Mouse (Mus musculus) midbrain, postnatal 0 days (tissue): ENCODE results near the gene Pigt. TPM values are rescaled to one million over a fixed set of nuclear protein-coding genes. Genes with fewer than 3 reads are reported as not detected.

Experiments
- ATAC-seq: fragments of 200-750 bp; cut with Nextera tagmentation; 2 replicates; pipeline ENCODE4 v1.8.0; 2017; ENCODE audit warnings: moderate number of reproducible peaks, mild to moderate bottlenecking, moderate TSS enrichment, moderate library complexity; ENCODE audit not compliant: low FRiP score
- DNase-seq: peaks from one replicate; pipeline ENCODE4 v3.0.0-alpha.2; 2015; ENCODE audit warnings: low spot score
- H3K27ac ChIP-seq: fragments of 300-500 bp; sonication (generic); 2 replicates; pipeline ENCODE4 v1.5.1; 2014; ENCODE audit warnings: low read depth, mild to moderate bottlenecking, low read length, mixed read lengths
- H3K27me3 ChIP-seq: fragments of 300-500 bp; sonication (generic); 2 replicates; pipeline ENCODE4 v1.6.1; 2014; ENCODE audit warnings: low read length, control low read depth, mixed read lengths; ENCODE audit not compliant: insufficient read depth
- H3K36me3 ChIP-seq: fragments of 300-500 bp; sonication (generic); 2 replicates; pipeline ENCODE4 v1.6.1; 2014; ENCODE audit warnings: low read length, control low read depth, mixed read lengths; ENCODE audit not compliant: insufficient read depth
- H3K4me1 ChIP-seq: fragments of 300-500 bp; sonication (generic); 2 replicates; pipeline ENCODE4 v1.6.1; 2014; ENCODE audit warnings: mild to moderate bottlenecking, control low read depth, antibody characterized with exemption, low read length, mixed read lengths; ENCODE audit not compliant: insufficient read depth
- H3K4me2 ChIP-seq: fragments of 300-500 bp; sonication (generic); 2 replicates; pipeline ENCODE4 v1.6.1; 2014; ENCODE audit warnings: low read depth, mild to moderate bottlenecking, low read length, mixed read lengths; ENCODE audit not compliant: poor library complexity, severe bottlenecking
- H3K4me3 ChIP-seq: fragments of 300-500 bp; sonication (generic); 2 replicates; pipeline ENCODE4 v1.5.1; 2014; ENCODE audit warnings: low read depth, mild to moderate bottlenecking, low read length, moderate library complexity
- H3K9ac ChIP-seq: fragments of 300-500 bp; sonication (generic); replicated peaks from 2 replicates; pipeline ENCODE4 v1.6.1; 2014; ENCODE audit warnings: mild to moderate bottlenecking, low read length, moderate library complexity, mixed read lengths; ENCODE audit not compliant: poor library complexity, severe bottlenecking
- H3K9me3 ChIP-seq: fragments of 300-500 bp; sonication (generic); 2 replicates; pipeline ENCODE4 v1.6.1; 2016; ENCODE audit warnings: low read length, control low read depth
- CTCF ChIP-seq: IDR thresholded peaks from 2 replicates; pipeline ENCODE4 v1.5.1; 2016; ENCODE audit warnings: antibody characterized with exemption, mild to moderate bottlenecking
- WGBS: fragments of 180-500 bp; shearing (Covaris S2); extraction: QIAGEN DNeasy Blood & Tissue Kit; methylation state at CpG from one replicate; pipeline ENCODE4 v1.1.7; 2014; 5-methylcytosine and 5-hydroxymethylcytosine counted together
- polyA plus RNA-seq: library from polyadenylated mRNA; unstranded; fragments of >200 nt; fragmentation: Nextera tagmentation; extraction: Ambion mirVana; gene quantifications from 2 replicates; pipeline ENCODE4 v1.2.1, GENCODE M21; 2015
- total RNA-seq: library from RNA; depleted of rRNA; stranded (reverse); fragments of >200 nt; gene quantifications from 2 replicates; pipeline ENCODE4 v1.2.3, GENCODE M21; 2014

Pigt gene
- total and polyA plus RNA-seq, 2 experiments from 2014 or later = 126 TPM

DNA sequence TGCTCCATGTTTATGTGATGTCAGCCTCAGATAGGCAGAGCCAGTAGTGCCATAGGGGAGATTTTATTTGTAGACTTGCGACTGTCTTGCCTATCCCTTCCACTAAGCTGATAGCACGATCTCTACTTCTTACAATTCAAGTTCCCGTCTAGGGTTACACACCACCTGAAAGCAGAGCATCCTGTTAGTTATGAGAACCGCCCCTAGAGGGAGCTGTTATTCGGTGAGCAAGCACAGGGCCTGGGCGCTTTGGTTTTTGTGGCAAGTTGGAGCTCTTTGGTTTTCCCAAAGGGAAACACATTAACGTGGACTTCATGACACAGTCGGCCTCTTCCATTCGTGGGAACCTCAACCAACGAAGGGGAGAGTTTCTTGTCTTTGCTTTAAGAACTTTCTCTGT is 27.1 kb upstream of the Pigt start:
- WGBS = 28% methylated on average over 10 of the region's 10 CpGs
- H3K9ac ChIP-seq = no peak overlapping the region
- peak; percentile 71 for TF ChIP-seq CTCF

GRCm38 (mm10) chr2:164473624-164474023 is 23.7 kb upstream of the Pigt start, which contains the start of gene Trp53tg5:
TSS of gene Trp53tg5 (minus strand) at chr2:164473724.
- Histone ChIP-seq H3K27ac (no peak within 1 kb of the TSS), H3K4me2 (no peak within 1 kb of the TSS), H3K36me3 (peaks cover 36% of the 10 kb centered on the region), H3K9me3 (no peaks in the 10 kb centered on the region), H3K4me1 (no peaks in the 10 kb centered on the region), H3K4me3 (no peak within 1 kb of the TSS), H3K27me3 (no peaks in the 10 kb centered on the region), H3K9ac (no peak within 1 kb of the TSS)
- ATAC-seq (no peak), DNase-seq (no peak)
- 79% methylated on average over 6 of the region's 6 CpGs for WGBS
- no peak for TF ChIP-seq CTCF

More for the DNA sequence above, 27.1 kb upstream of the Pigt start:
- H3K4me2 ChIP-seq = no peak overlapping the region
- H3K27ac ChIP-seq = no peak overlapping the region
- no peaks in the 10 kb centered on the region for H3K4me1 ChIP-seq
- ATAC-seq (no peak), DNase-seq (peak; percentile 51)
- no peak overlapping the region for H3K4me3 ChIP-seq
- no peaks in the 10 kb centered on the region for H3K27me3 ChIP-seq
- peaks cover 49% of the 10 kb centered on the region for H3K36me3 ChIP-seq
- H3K9me3 ChIP-seq = no peaks in the 10 kb centered on the region

GRCm38 (mm10) chr2:164485681-164486257 is 11.6 kb upstream of the Pigt start, which contains the start of gene Dbndd2:
TSS of gene Dbndd2 (plus strand) at chr2:164486106.
- WGBS = 1% methylated on average over 26 of the region's 26 CpGs
- peak within 1 kb of the TSS; percentile 59; the same call in 1 of the 2 replicates for H3K27ac ChIP-seq
- H3K36me3 ChIP-seq = peaks cover 12% of the 10 kb centered on the region
- peak within 1 kb of the TSS; percentile 89 for H3K4me3 ChIP-seq
- ATAC-seq = peak; percentile 41; the same call in 1 of the 2 replicates
- H3K4me2 ChIP-seq = peak within 1 kb of the TSS; percentile 99
- no peaks in the 10 kb centered on the region for H3K27me3 ChIP-seq
- H3K9me3 ChIP-seq = no peaks in the 10 kb centered on the region
- peak within 1 kb of the TSS; percentile 78 for H3K9ac ChIP-seq
- no peak for TF ChIP-seq CTCF
- peak; percentile 20 for DNase-seq
- H3K4me1 ChIP-seq = no peaks in the 10 kb centered on the region

- H3K9ac ChIP-seq = peak overlapping the region; percentile 78
- no peak for TF ChIP-seq CTCF
- ATAC-seq (peak; percentile 78), DNase-seq (peak; percentile 71)
- H3K4me1 ChIP-seq = no peaks in the 10 kb centered on the region
- H3K27me3 ChIP-seq = no peaks in the 10 kb centered on the region
- H3K4me2 ChIP-seq = peak overlapping the region; percentile 99
- under 1% methylated on average over 60 of the region's 90 CpGs for WGBS
- H3K27ac ChIP-seq = peak overlapping the region; percentile 59; the same call in 1 of the 2 replicates
- H3K9me3 ChIP-seq = no peaks in the 10 kb centered on the region
- peak overlapping the region; percentile 89 for H3K4me3 ChIP-seq
- peaks cover 15% of the 10 kb centered on the region for H3K36me3 ChIP-seq
Observed at GRCm38 (mm10) chr2:164486258-164487114, 10.8 kb upstream of the Pigt start.

DNA sequence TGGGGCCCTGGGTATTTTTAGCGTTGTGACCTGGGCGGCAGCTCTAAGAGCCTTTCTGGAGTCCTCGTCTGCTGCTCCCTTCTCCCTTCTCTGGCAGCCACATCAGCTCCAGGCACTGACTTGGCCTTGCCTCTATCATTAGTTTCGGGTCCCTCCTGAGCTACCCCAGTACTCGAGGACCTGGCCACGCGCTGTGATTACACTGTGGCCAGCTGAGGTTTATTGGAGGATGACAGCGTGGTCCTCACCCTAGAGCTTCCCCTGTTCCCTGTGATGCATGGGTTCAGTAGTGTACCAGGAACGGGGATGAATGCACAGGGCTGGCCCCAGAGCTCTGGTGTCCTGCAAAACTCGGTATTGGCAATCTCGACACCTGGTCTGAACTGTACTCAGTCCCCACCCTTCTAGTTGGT is 10.2 kb upstream of the Pigt start:
- 16% methylated on average over 11 of the region's 11 CpGs for WGBS
- Histone ChIP-seq H3K4me1 (no peaks in the 10 kb centered on the region), H3K9ac (peak overlapping the region; percentile 78), H3K4me2 (peak overlapping the region; percentile 99), H3K4me3 (peak overlapping the region; percentile 89), H3K36me3 (peaks cover 15% of the 10 kb centered on the region), H3K9me3 (no peaks in the 10 kb centered on the region), H3K27me3 (no peaks in the 10 kb centered on the region), H3K27ac (no peak overlapping the region; the same call in 1 of the 2 replicates)
- no peak for TF ChIP-seq CTCF
- DNase-seq (no peak), ATAC-seq (no peak)
